8 mouse cellular contexts compared by ENCODE assay signal in genomic region chr11:97986738-97987465, GRCm38 (mm10). TPM values are rescaled to one million over a fixed set of nuclear protein-coding genes. Genes with fewer than 3 reads are reported as not detected.
DNase-seq lines count a peak whose midpoint lies in the region; ATAC-seq and TF ChIP-seq lines count a peak whose summit lies in the region.

No protein-coding gene starts in this region.

- no peak for DNase-seq in heart, adult 8-10 months (ENCODE audit: low spot score)
- no peak for DNase-seq in left cerebral cortex, adult 9 months (ENCODE audit: low spot score in 2 of 2)
- DNase-seq in spleen, adult 12 weeks (ENCODE audit: low spot score): no peak
- DNase-seq in urinary bladder, postnatal 4 days (ENCODE audit: low spot score in 2 of 2): no peak

- H3K36me3 ChIP-seq in heart, embryonic 11.5 days (ENCODE audit: control insufficient read depth, insufficient read depth, low read length): no peaks in the 10 kb centered on the region
- no peaks in the 10 kb centered on the region for H3K36me3 ChIP-seq in ES-Bruce4 (ENCODE audit: control insufficient read depth, insufficient read depth, low read length, poor library complexity, severe bottlenecking)
- H3K36me3 ChIP-seq in forebrain, embryonic 16.5 days (ENCODE audit: control insufficient read depth, insufficient read depth): no peaks in the 10 kb centered on the region
- H3K36me3 ChIP-seq in liver, embryonic 15.5 days (replicated peaks): no peaks in the 10 kb centered on the region

- H3K27me3 ChIP-seq in heart, embryonic 11.5 days (ENCODE audit: control insufficient read depth, insufficient read depth, low read length): peaks cover 37% of the 10 kb centered on the region
- H3K27me3 ChIP-seq in ES-Bruce4 (ENCODE audit: control insufficient read depth, insufficient read depth, low read length, poor library complexity, severe bottlenecking): no peaks in the 10 kb centered on the region
- H3K27me3 ChIP-seq in forebrain, embryonic 16.5 days (replicated peaks; ENCODE audit: control insufficient read depth, insufficient read depth, low read length): peaks cover 20% of the 10 kb centered on the region
- H3K27me3 ChIP-seq in liver, embryonic 15.5 days: peaks cover 49% of the 10 kb centered on the region

- ATAC-seq in heart, embryonic 11.5 days (replicated peaks; ENCODE audit: insufficient number of reproducible peaks, low FRiP score, low TSS enrichment): no peak
- no peak for ATAC-seq in forebrain, embryonic 16.5 days
- no peak for ATAC-seq in liver, embryonic 15.5 days (ENCODE audit: insufficient read depth)

- TF ChIP-seq CTCF in ES-Bruce4 (IDR thresholded peaks at IDR 0.05; ENCODE audit: low read depth, low read length): no peak

- peaks cover 17% of the 10 kb centered on the region for H3K4me1 ChIP-seq in heart, embryonic 11.5 days (ENCODE audit: control insufficient read depth, insufficient read depth, low read length)
- peaks cover 8% of the 10 kb centered on the region for H3K4me1 ChIP-seq in ES-Bruce4 (ENCODE audit: control insufficient read depth, insufficient read depth, low read length)
- H3K4me1 ChIP-seq in forebrain, embryonic 16.5 days (replicated peaks; ENCODE audit: control insufficient read depth, insufficient read depth, low read length): peaks cover 22% of the 10 kb centered on the region
- H3K4me1 ChIP-seq in liver, embryonic 15.5 days (replicated peaks): peaks cover 41% of the 10 kb centered on the region

- no peak for TF ChIP-seq POLR2A in ES-Bruce4 (IDR thresholded peaks at IDR 0.05; ENCODE audit: insufficient read depth, low read length)

- H3K4me2 ChIP-seq in heart, embryonic 11.5 days: peak overlapping the region; percentile 85
- H3K4me2 ChIP-seq in forebrain, embryonic 16.5 days (ENCODE audit: low read length): peak overlapping the region; percentile 76
- H3K4me2 ChIP-seq in liver, embryonic 15.5 days: peak overlapping the region; percentile 80

- no peak overlapping the region for H3K27ac ChIP-seq in heart, embryonic 11.5 days (ENCODE audit: low read depth, low read length)
- H3K27ac ChIP-seq in ES-Bruce4 (ENCODE audit: insufficient read depth, low read length): 0 out of 2 replicates have a peak overlapping the region, but pooled peaks have one; percentile 26
- H3K27ac ChIP-seq in forebrain, embryonic 16.5 days (ENCODE audit: low read length): no peak overlapping the region
- no peak overlapping the region for H3K27ac ChIP-seq in liver, embryonic 15.5 days (replicated peaks)

- no peaks in the 10 kb centered on the region for H3K9me3 ChIP-seq in heart, embryonic 11.5 days (replicated peaks; ENCODE audit: control insufficient read depth, low read length)
- H3K9me3 ChIP-seq in ES-Bruce4 (replicated peaks; ENCODE audit: control insufficient read depth, insufficient read depth, low read length, poor library complexity, severe bottlenecking): no peaks in the 10 kb centered on the region
- no peaks in the 10 kb centered on the region for H3K9me3 ChIP-seq in forebrain, embryonic 16.5 days (ENCODE audit: control insufficient read depth, low read length)
- H3K9me3 ChIP-seq in liver, embryonic 15.5 days (replicated peaks): no peaks in the 10 kb centered on the region

- TF ChIP-seq EP300 in ES-Bruce4 (IDR thresholded peaks at IDR 0.05; ENCODE audit: insufficient read depth, low read depth, low read length): no peak

- H3K4me3 ChIP-seq in heart, embryonic 11.5 days (ENCODE audit: low read depth, low read length): peak overlapping the region; percentile 90
- peak overlapping the region; percentile 72 for H3K4me3 ChIP-seq in ES-Bruce4 (ENCODE audit: low read depth, low read length)
- H3K4me3 ChIP-seq in forebrain, embryonic 16.5 days (replicated peaks; ENCODE audit: low read length): peak overlapping the region; percentile 100
- H3K4me3 ChIP-seq in liver, embryonic 15.5 days (replicated peaks): peak overlapping the region; percentile 70

- H3K9ac ChIP-seq in heart, embryonic 11.5 days (ENCODE audit: low read depth, low read length): no peak overlapping the region
- H3K9ac ChIP-seq in ES-Bruce4 (ENCODE audit: low read depth, poor library complexity, severe bottlenecking): peak overlapping the region; percentile 54
- peak overlapping the region; percentile 60 for H3K9ac ChIP-seq in forebrain, embryonic 16.5 days (replicated peaks; ENCODE audit: low read depth, low read length)
- no peak overlapping the region for H3K9ac ChIP-seq in liver, embryonic 15.5 days

- 18% methylated on average over 17 of the region's 17 CpGs for WGBS in heart, embryonic 11.5 days (ENCODE audit: insufficient replicate concordance)
- 23% methylated on average over 17 of the region's 17 CpGs for whole genome bisulfite sequencing in forebrain, embryonic 16.5 days
- 37% methylated on average over 14 of the region's 17 CpGs for whole genome bisulfite sequencing in liver, embryonic 15.5 days (ENCODE audit: insufficient replicate concordance)

RNA-seq across cellular contexts. Expression of gene Plxdc1, which starts 0.7 kb away (rescaled TPM):
- 0.14 TPM in 1 of 2 replicates, not detected in the other for polyA plus RNA-seq in heart, embryonic 11.5 days (2014; fragmentation: Nextera tagmentation; extraction: Ambion mirVana)
- total RNA-seq in heart, adult 8-10 months (2022): 1 to 10 TPM; 2.7 to 4.5 (median 3.4) TPM
- 3.0 and 3.3 TPM in 2 replicates for polyA plus RNA-seq in ES-Bruce4 (2011; ENCODE audit: insufficient read depth, insufficient read length, low read depth, missing spikeins)
- 0.72 and 0.96 TPM in 2 replicates for polyA plus RNA-seq in forebrain, embryonic 16.5 days (2015; fragmentation: Nextera tagmentation; extraction: Ambion mirVana)
- 0.74 and 0.75 TPM in 2 replicates for polyA plus RNA-seq in liver, embryonic 15.5 days (2015; fragmentation: Nextera tagmentation; extraction: Ambion mirVana)

RNA-seq across cellular contexts. Expression of gene Arl5c, which starts 9.1 kb away (rescaled TPM):
- polyA plus RNA-seq in heart, embryonic 11.5 days (2014; fragmentation: Nextera tagmentation; extraction: Ambion mirVana): 7.2 and 8.0 TPM in 2 replicates
- total RNA-seq in heart, adult 8-10 months (2022): under 1 TPM; 0.22 to 0.87 (median 0.45) TPM
- polyA plus RNA-seq in ES-Bruce4 (2011; ENCODE audit: insufficient read depth, insufficient read length, low read depth, missing spikeins): 2.8 and 3.6 TPM in 2 replicates
- 4.6 and 6.4 TPM in 2 replicates for polyA plus RNA-seq in forebrain, embryonic 16.5 days (2015; fragmentation: Nextera tagmentation; extraction: Ambion mirVana)
- polyA plus RNA-seq in liver, embryonic 15.5 days (2015; fragmentation: Nextera tagmentation; extraction: Ambion mirVana): 7.4 and 8.3 TPM in 2 replicates

RNA-seq across cellular contexts. Expression of gene Cacnb1, which starts 35.9 kb away (rescaled TPM):
- polyA plus RNA-seq in heart, embryonic 11.5 days (2014; fragmentation: Nextera tagmentation; extraction: Ambion mirVana): 5.0 and 6.1 TPM in 2 replicates
- 1 to 10 TPM; 6.2 to 8.5 (median 6.5) TPM for total RNA-seq in heart, adult 8-10 months (2022)
- polyA plus RNA-seq in ES-Bruce4 (2011; ENCODE audit: insufficient read depth, insufficient read length, low read depth, missing spikeins): 5.2 and 6.3 TPM in 2 replicates
- 39.0 and 52.1 TPM in 2 replicates for polyA plus RNA-seq in forebrain, embryonic 16.5 days (2015; fragmentation: Nextera tagmentation; extraction: Ambion mirVana)
- polyA plus RNA-seq in liver, embryonic 15.5 days (2015; fragmentation: Nextera tagmentation; extraction: Ambion mirVana): 1.1 and 1.6 TPM in 2 replicates

RNA-seq across cellular contexts. Expression of gene Rpl19, which starts 39.6 kb away (rescaled TPM):
- polyA plus RNA-seq in heart, embryonic 11.5 days (2014; fragmentation: Nextera tagmentation; extraction: Ambion mirVana): 855 and 888 TPM in 2 replicates
- total RNA-seq in heart, adult 8-10 months (2022): 100 to 1,000 TPM; 503 to 616 (median 589) TPM
- 2,020 and 2,244 TPM in 2 replicates for polyA plus RNA-seq in ES-Bruce4 (2011; ENCODE audit: insufficient read depth, insufficient read length, low read depth, missing spikeins)
- polyA plus RNA-seq in forebrain, embryonic 16.5 days (2015; fragmentation: Nextera tagmentation; extraction: Ambion mirVana): 652 and 659 TPM in 2 replicates
- polyA plus RNA-seq in liver, embryonic 15.5 days (2015; fragmentation: Nextera tagmentation; extraction: Ambion mirVana): 535 and 549 TPM in 2 replicates

Comparison
In these comparisons a context has a peak if more than half of its experiments do, and no peak if none do; other contexts are left out.
1. H3K9ac ChIP-seq: peak in ES-Bruce4 (single experiment) and forebrain, embryonic 16.5 days (single experiment); none in heart, embryonic 11.5 days (single experiment) and liver, embryonic 15.5 days (single experiment).
2. Peak in every context shown above with its lines, with median percentiles within 50 percentile points of each other: H3K4me2 ChIP-seq and H3K4me3 ChIP-seq.